Mouse (Mus musculus) heart, postnatal 25 days (tissue): ENCODE data around the gene Mon2. TPM values are rescaled to one million over a fixed set of nuclear protein-coding genes. Genes with fewer than 3 reads are reported as not detected.
"Not testable (repeated sequence)": the region's sequence is repeated elsewhere in the genome, so short reads cannot be mapped to it uniquely, and the experiment has no call there.

Source experiments
- DNase-seq: peaks from one replicate; pipeline ENCODE4 v3.0.0; 2022; ENCODE audit warnings: low spot score
- intact Hi-C: fragments of 180-260 bp; cut with DNase I; formaldehyde crosslinking; loops from one replicate; pipeline ENCODE4 v1.15.1; 2025
- microRNA-seq: library from miRNA; unstranded; fragments of <30 nt; microRNA quantifications from one replicate; pipeline ENCODE4 v1.2.0, GENCODE M21; 2022
- total RNA-seq, 2 experiments: library from RNA; stranded (reverse); gene quantifications; 2 replicates each; pipeline ENCODE4 v1.2.3; 2021

Gene Mon2
- total RNA-seq, 2 experiments from 2014 or later: 38.1 to 38.4 TPM

- DNase-seq: no peak
- intact Hi-C loops: no loop called here
These were observed 103.1 kb downstream of the Mon2 start for GRCm38 (mm10) chr10:122973241-122973640.

- no peak for DNase-seq
- intact Hi-C loops: no loop called here
These were observed 106.1 kb downstream of the Mon2 start for GRCm38 (mm10) chr10:122970188-122970587.

GRCm38 (mm10) chr10:122966421-122966820 lies 109.9 kb downstream of the Mon2 start:
- DNase-seq: no peak
- intact Hi-C loops: no loop called here

GRCm38 (mm10) chr10:122965650-122966049 lies 110.7 kb downstream of the Mon2 start:
- intact Hi-C loops, DNase-seq: not testable (repeated sequence)

- DNase-seq: no peak
- intact Hi-C loops: no loop called here
These were observed 112.1 kb downstream of the Mon2 start for GRCm38 (mm10) chr10:122964241-122964636.

- no peak for DNase-seq
- intact Hi-C loops: no loop called here
These were observed 112.7 kb downstream of the Mon2 start for GRCm38 (mm10) chr10:122963463-122964240.

- no peak for DNase-seq
- intact Hi-C loops: no loop called here
These were observed 113.7 kb downstream of the Mon2 start for GRCm38 (mm10) chr10:122962651-122963050.

- intact Hi-C loops: loop anchor here (2.0 kb wide), 1 partner anchor 23 kb away; no protein-coding TSS in a partner anchor
- no peak for DNase-seq
These were observed 114.8 kb downstream of the Mon2 start for GRCm38 (mm10) chr10:122961494-122961893.

- intact Hi-C loops: loop anchor here (2.0 kb wide), 1 partner anchor 24 kb away; no protein-coding TSS in a partner anchor
- DNase-seq: no peak
These were observed 115.6 kb downstream of the Mon2 start for GRCm38 (mm10) chr10:122960738-122961137.

- DNase-seq: peak; percentile 29
- intact Hi-C loops: loop anchor here (2.0 kb wide), 1 partner anchor 25 kb away; no protein-coding TSS in a partner anchor
These were observed 116.1 kb downstream of the Mon2 start for GRCm38 (mm10) chr10:122960216-122960615.

GRCm38 (mm10) chr10:122958699-122959098 lies 117.6 kb downstream of the Mon2 start:
- intact Hi-C loops: no loop called here
- no peak for DNase-seq

- intact Hi-C loops: no loop called here
- no peak for DNase-seq
These were observed 118.4 kb downstream of the Mon2 start for GRCm38 (mm10) chr10:122957918-122958317.

GRCm38 (mm10) chr10:122953576-122953975 lies 122.7 kb downstream of the Mon2 start:
- DNase-seq: no peak
- intact Hi-C loops: no loop called here

- DNase-seq: no peak
- intact Hi-C loops: no loop called here
These were observed 125.3 kb downstream of the Mon2 start for GRCm38 (mm10) chr10:122950966-122951365.

GRCm38 (mm10) chr10:122944888-122945287 lies 131.4 kb downstream of the Mon2 start:
- DNase-seq: no peak
- intact Hi-C loops: no loop called here

- no peak for DNase-seq
- intact Hi-C loops: no loop called here
These were observed 132.5 kb downstream of the Mon2 start for GRCm38 (mm10) chr10:122943824-122944223.

- intact Hi-C loops: no loop called here
- DNase-seq: no peak
These were observed 133.5 kb downstream of the Mon2 start for GRCm38 (mm10) chr10:122942771-122943170.

Small RNAs within 50 kb of the gene (microRNA-seq; reads per million reads assigned to microRNA genes)
- 128,092 reads per million, percentile 100 among the genes with 10 or more reads in this experiment for gene Mirlet7i

Other genes with a start within 250 kb of the Mon2 start
- 10 to 100 TPM; 88.5 to 94.6 TPM for gene Usp15, start 120.5 kb upstream of the Mon2 start, total RNA-seq
- gene Fam19a2, start 187.5 kb upstream of the Mon2 start, total RNA-seq: under 1 TPM; 0.06 to 0.13 TPM